Mouse (Mus musculus) spleen, adult 10 weeks (tissue): Measurements from ENCODE around the gene Hyal3. TPM values are rescaled to one million over a fixed set of nuclear protein-coding genes. Genes with fewer than 3 reads are reported as not detected.

ENCODE experiments used
- polyA plus RNA-seq: library from polyadenylated mRNA; stranded (reverse); fragments of 350-450 nt; fragmentation: Illumina TruSeq; extraction: RNeasy Lipid Tissue Mini Kit (QIAGEN cat#74804); gene quantifications from one replicate; pipeline ENCODE4 v1.2.3, GENCODE M21; 2015; ENCODE audit warnings: low replicate concordance; ENCODE audit not compliant: insufficient read depth

The Hyal3 gene
- polyA plus RNA-seq, 1 experiment from 2014 or later = 0.12 TPM

Other genes starting within 250 kb of the Hyal3 start
- gene Hemk1, start 242.5 kb upstream of the Hyal3 start, polyA plus RNA-seq = 12.2 TPM
- gene 6430571L13Rik, start 240.2 kb upstream of the Hyal3 start, polyA plus RNA-seq = 0.30 TPM
- 0.33 TPM for gene Cacna2d2, start 181.2 kb upstream of the Hyal3 start, polyA plus RNA-seq
- 5.3 TPM for gene Tmem115, start 46.9 kb upstream of the Hyal3 start, polyA plus RNA-seq
- 11.6 TPM for gene Cyb561d2, start 38.6 kb upstream of the Hyal3 start, polyA plus RNA-seq
- 20.9 TPM for gene Nprl2, start 38.6 kb upstream of the Hyal3 start, polyA plus RNA-seq
- 0.14 TPM for gene Zmynd10, start 33.5 kb upstream of the Hyal3 start, polyA plus RNA-seq
- 39.0 TPM for gene Rassf1, start 29.3 kb upstream of the Hyal3 start, polyA plus RNA-seq
- gene Tusc2, start 17.6 kb upstream of the Hyal3 start, polyA plus RNA-seq = 30.9 TPM
- 3.6 TPM for gene Hyal2, start 12.9 kb upstream of the Hyal3 start, polyA plus RNA-seq
- 4.6 TPM for gene Hyal1, start 3.9 kb upstream of the Hyal3 start, polyA plus RNA-seq
- 2.7 TPM for gene Naa80, start 1.9 kb upstream of the Hyal3 start, polyA plus RNA-seq
- 38.0 TPM for gene Ifrd2, start 6.8 kb downstream of the Hyal3 start, polyA plus RNA-seq
- 1.8 TPM for gene Sema3b, start 28.4 kb downstream of the Hyal3 start, polyA plus RNA-seq
- 273 TPM for gene Gnai2, start 54.5 kb downstream of the Hyal3 start, polyA plus RNA-seq
- gene Slc38a3, start 88.7 kb downstream of the Hyal3 start, polyA plus RNA-seq = not detected
- gene Gnat1, start 98.9 kb downstream of the Hyal3 start, polyA plus RNA-seq = not detected
- gene Sema3f, start 129.7 kb downstream of the Hyal3 start, polyA plus RNA-seq = 17.7 TPM
- gene Rbm5, start 190.2 kb downstream of the Hyal3 start, polyA plus RNA-seq = 334 TPM